8 mouse cellular contexts compared by ENCODE assay signal in the genomic region with DNA sequence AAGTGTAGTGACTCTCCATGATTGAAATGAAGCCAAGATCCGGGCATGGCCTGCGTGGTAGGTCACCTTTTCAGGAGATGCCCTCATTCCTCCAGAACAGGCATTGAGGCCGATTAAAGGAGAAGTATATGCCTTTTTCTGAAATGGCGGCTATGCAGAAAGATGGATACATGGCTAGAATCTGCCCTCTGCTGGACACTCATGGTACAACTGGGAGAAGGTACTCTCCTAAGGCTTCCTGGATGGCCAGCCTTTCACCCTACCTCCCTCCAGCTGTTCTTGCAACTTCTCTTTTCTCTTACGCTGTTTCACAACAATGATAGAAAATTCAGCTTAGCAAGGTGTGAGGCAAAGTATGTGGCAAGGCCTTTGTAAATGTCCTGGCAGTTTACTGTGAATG. TPM values are rescaled to one million over a fixed set of nuclear protein-coding genes. Genes with fewer than 3 reads are reported as not detected.
A peak's percentile ranks its signal among the peaks of the same experiment; 100 is the strongest.
DNase-seq lines count a peak whose midpoint lies in the region; ATAC-seq and TF ChIP-seq lines count a peak whose summit lies in the region.

No protein-coding gene starts in this region.

- no peaks in the 10 kb centered on the region for H3K27me3 ChIP-seq in midbrain, embryonic 10.5 days (ENCODE audit: low read depth, poor library complexity, severe bottlenecking)
- no peaks in the 10 kb centered on the region for H3K27me3 ChIP-seq in midbrain, embryonic 15.5 days (replicated peaks)
- no peaks in the 10 kb centered on the region for H3K27me3 ChIP-seq in forebrain, embryonic 13.5 days
- no peaks in the 10 kb centered on the region for H3K27me3 ChIP-seq in hindbrain, postnatal 0 days (ENCODE audit: insufficient read depth, low read length)
- H3K27me3 ChIP-seq in splenic B cell, adult 2 months (ENCODE audit: control insufficient read depth, insufficient read depth, low read length, poor library complexity, severe bottlenecking), result no peaks in the 10 kb centered on the region

- peak; percentile 63 for DNase-seq in midbrain, embryonic 10.5 days (ENCODE audit: low spot score)
- DNase-seq in c-Kit-negative CD71-positive TER-119-positive erythroid progenitor cells, embryonic 14.5 days (ENCODE audit: low read depth, low spot score), result peak; percentile 13
- DNase-seq in hindbrain, postnatal 0 days (ENCODE audit: low spot score), result peak; percentile 90
- DNase-seq in left cerebral cortex, postnatal 14 days (ENCODE audit: low spot score in 2 of 2), result peak; percentile 88 to 91
- DNase-seq in monocyte, adult 2 months (ENCODE audit: low read depth in 1 of 2, low spot score in 2 of 2), result peak; percentile 77
- peak; percentile 89 for DNase-seq in splenic B cell, adult 2 months (ENCODE audit: low read depth, low spot score)

- intact Hi-C loops in left cerebral cortex, postnatal 14 days (cut with DNase I), result loop anchor here (5.0 kb wide), 1 partner anchor 170 kb away; no protein-coding TSS in a partner anchor

- no peaks in the 10 kb centered on the region for H3K4me1 ChIP-seq in midbrain, embryonic 10.5 days
- H3K4me1 ChIP-seq in midbrain, embryonic 15.5 days, result no peaks in the 10 kb centered on the region
- no peaks in the 10 kb centered on the region for H3K4me1 ChIP-seq in forebrain, embryonic 13.5 days
- no peaks in the 10 kb centered on the region for H3K4me1 ChIP-seq in hindbrain, postnatal 0 days (ENCODE audit: insufficient read depth, low read length)

- H3K4me2 ChIP-seq in midbrain, embryonic 15.5 days, result no peak overlapping the region
- H3K4me2 ChIP-seq in forebrain, embryonic 13.5 days, result no peak overlapping the region
- no peak overlapping the region for H3K4me2 ChIP-seq in hindbrain, postnatal 0 days (ENCODE audit: low read depth, low read length)

- H3K36me3 ChIP-seq in midbrain, embryonic 10.5 days, result peaks cover 62% of the 10 kb centered on the region
- H3K36me3 ChIP-seq in midbrain, embryonic 15.5 days (replicated peaks), result peaks cover 7% of the 10 kb centered on the region; the same call in 1 of the 2 replicates
- H3K36me3 ChIP-seq in forebrain, embryonic 13.5 days (ENCODE audit: poor library complexity, severe bottlenecking), result peaks cover 52% of the 10 kb centered on the region
- peaks cover 22% of the 10 kb centered on the region; the same call in 1 of the 2 replicates for H3K36me3 ChIP-seq in hindbrain, postnatal 0 days (ENCODE audit: insufficient read depth, low read length)
- H3K36me3 ChIP-seq in splenic B cell, adult 2 months (ENCODE audit: control insufficient read depth, insufficient read depth, low read length, poor library complexity, severe bottlenecking), result no peaks in the 10 kb centered on the region

- no peaks in the 10 kb centered on the region for H3K9me3 ChIP-seq in midbrain, embryonic 10.5 days (replicated peaks)
- H3K9me3 ChIP-seq in midbrain, embryonic 15.5 days, result no peaks in the 10 kb centered on the region
- H3K9me3 ChIP-seq in forebrain, embryonic 13.5 days (replicated peaks), result no peaks in the 10 kb centered on the region
- H3K9me3 ChIP-seq in hindbrain, postnatal 0 days (ENCODE audit: low read length), result no peaks in the 10 kb centered on the region

- H3K4me3 ChIP-seq in midbrain, embryonic 10.5 days, result no peak overlapping the region
- H3K4me3 ChIP-seq in midbrain, embryonic 15.5 days, result no peak overlapping the region
- H3K4me3 ChIP-seq in forebrain, embryonic 13.5 days, result no peak overlapping the region
- no peak overlapping the region for H3K4me3 ChIP-seq in hindbrain, postnatal 0 days (ENCODE audit: low read length)

- H3K27ac ChIP-seq in midbrain, embryonic 10.5 days (replicated peaks), result no peak overlapping the region
- no peak overlapping the region for H3K27ac ChIP-seq in midbrain, embryonic 15.5 days
- H3K27ac ChIP-seq in forebrain, embryonic 13.5 days, result no peak overlapping the region
- H3K27ac ChIP-seq in hindbrain, postnatal 0 days, result peak overlapping the region; percentile 32; the same call in 1 of the 2 replicates

- peak; percentile 88 for TF ChIP-seq CTCF in hindbrain, postnatal 0 days (IDR thresholded peaks at IDR 0.05; ENCODE audit: low read depth)

- WGBS in midbrain, embryonic 10.5 days, result 53% methylated on average over 5 of the region's 5 CpGs
- WGBS in midbrain, embryonic 15.5 days, result 49% methylated on average over 5 of the region's 5 CpGs
- 49% methylated on average over 5 of the region's 5 CpGs for WGBS in forebrain, embryonic 13.5 days
- 53% methylated on average over 5 of the region's 5 CpGs for WGBS in hindbrain, postnatal 0 days

- no peak for ATAC-seq in midbrain, embryonic 15.5 days (replicated peaks)
- ATAC-seq in forebrain, embryonic 13.5 days, result 0 out of 2 replicates have a peak, but pooled peaks have one; percentile 24
- peak; percentile 74 for ATAC-seq in hindbrain, postnatal 0 days

- no peak overlapping the region for H3K9ac ChIP-seq in midbrain, embryonic 15.5 days
- no peak overlapping the region for H3K9ac ChIP-seq in forebrain, embryonic 13.5 days
- H3K9ac ChIP-seq in hindbrain, postnatal 0 days (replicated peaks; ENCODE audit: low read length), result no peak overlapping the region

RNA-seq across cellular contexts. Expression of a gene that starts 13.3 kb away (rescaled TPM):
- polyA plus RNA-seq in midbrain, embryonic 10.5 days (2016; fragmentation: Nextera tagmentation; extraction: Ambion mirVana), result 18.6 and 23.4 TPM in 2 replicates
- polyA plus RNA-seq in midbrain, embryonic 15.5 days (2015; fragmentation: Nextera tagmentation; extraction: Ambion mirVana), result 29.5 and 32.9 TPM in 2 replicates
- 16.2 and 19.2 TPM in 2 replicates for polyA plus RNA-seq in forebrain, embryonic 13.5 days (2015; fragmentation: Nextera tagmentation; extraction: Ambion mirVana)
- 66.4 and 69.3 TPM in 2 replicates for total RNA-seq in hindbrain, postnatal 0 days (2014; rRNA removed)
- polyA plus RNA-seq in hindbrain, postnatal 0 days (2015; fragmentation: Nextera tagmentation; extraction: Ambion mirVana), result 17.3 and 17.4 TPM in 2 replicates
- total RNA-seq in left cerebral cortex, postnatal 14 days (2021), result 100 to 1,000 TPM; 200 to 210 TPM

RNA-seq across cellular contexts. Expression of a gene that starts 47.3 kb away (rescaled TPM):
- polyA plus RNA-seq in midbrain, embryonic 10.5 days (2016; fragmentation: Nextera tagmentation; extraction: Ambion mirVana), result 1.7 and 2.7 TPM in 2 replicates
- polyA plus RNA-seq in midbrain, embryonic 15.5 days (2015; fragmentation: Nextera tagmentation; extraction: Ambion mirVana), result 2.9 and 3.3 TPM in 2 replicates
- 2.6 and 2.7 TPM in 2 replicates for polyA plus RNA-seq in forebrain, embryonic 13.5 days (2015; fragmentation: Nextera tagmentation; extraction: Ambion mirVana)
- 2.3 and 3.0 TPM in 2 replicates for total RNA-seq in hindbrain, postnatal 0 days (2014; rRNA removed)
- 4.5 and 5.9 TPM in 2 replicates for polyA plus RNA-seq in hindbrain, postnatal 0 days (2015; fragmentation: Nextera tagmentation; extraction: Ambion mirVana)
- 10 to 100 TPM in 1 of 2 experiments, 1 to 10 TPM in 1; 5.5 to 10.2 TPM for total RNA-seq in left cerebral cortex, postnatal 14 days (2021)

RNA-seq across cellular contexts. Expression of a gene that starts 47.4 kb away (rescaled TPM):
- 0.92 and 1.5 TPM in 2 replicates for polyA plus RNA-seq in midbrain, embryonic 10.5 days (2016; fragmentation: Nextera tagmentation; extraction: Ambion mirVana)
- 0.43 and 0.74 TPM in 2 replicates for polyA plus RNA-seq in midbrain, embryonic 15.5 days (2015; fragmentation: Nextera tagmentation; extraction: Ambion mirVana)
- polyA plus RNA-seq in forebrain, embryonic 13.5 days (2015; fragmentation: Nextera tagmentation; extraction: Ambion mirVana), result 0.75 and 0.89 TPM in 2 replicates
- total RNA-seq in hindbrain, postnatal 0 days (2014; rRNA removed), result 0.11 and 0.16 TPM in 2 replicates
- polyA plus RNA-seq in hindbrain, postnatal 0 days (2015; fragmentation: Nextera tagmentation; extraction: Ambion mirVana), result 0.21 and 0.54 TPM in 2 replicates
- under 1 TPM in 1 of 2 experiments, not detected in 1; 0.13 TPM for total RNA-seq in left cerebral cortex, postnatal 14 days (2021)

RNA-seq across cellular contexts. Expression of a gene that starts 54.2 kb away (rescaled TPM):
- 0.37 TPM in 1 of 2 replicates, not detected in the other for polyA plus RNA-seq in midbrain, embryonic 10.5 days (2016; fragmentation: Nextera tagmentation; extraction: Ambion mirVana)
- polyA plus RNA-seq in midbrain, embryonic 15.5 days (2015; fragmentation: Nextera tagmentation; extraction: Ambion mirVana), result 0.14 TPM in 1 of 2 replicates, not detected in the other
- polyA plus RNA-seq in forebrain, embryonic 13.5 days (2015; fragmentation: Nextera tagmentation; extraction: Ambion mirVana), result 0.18 TPM in 1 of 2 replicates, not detected in the other
- total RNA-seq in hindbrain, postnatal 0 days (2014; rRNA removed), result not detected in 2 replicates
- 0.25 and 0.52 TPM in 2 replicates for polyA plus RNA-seq in hindbrain, postnatal 0 days (2015; fragmentation: Nextera tagmentation; extraction: Ambion mirVana)
- under 1 TPM; 0.35 to 0.36 TPM for total RNA-seq in left cerebral cortex, postnatal 14 days (2021)

Comparison
In these comparisons a context has a peak if more than half of its experiments do, and no peak if none do; other contexts are left out.
1. DNase-seq: peak in every context shown above with its lines; median percentile 90 in hindbrain, postnatal 0 days; 90 in left cerebral cortex, postnatal 14 days; 89 in splenic B cell, adult 2 months; 77 in monocyte, adult 2 months; 63 in midbrain, embryonic 10.5 days; 13 in c-Kit-negative CD71-positive TER-119-positive erythroid progenitor cells, embryonic 14.5 days.